Mouse (Mus musculus) CH12.LX (cell line): ENCODE measurements around the gene Myo15.
A peak's percentile ranks its signal among the peaks of the same experiment; 100 is the strongest.

ENCODE experiments used
- BHLHE40 ChIP-seq: IDR thresholded peaks from 2 replicates; pipeline ENCODE4 v1.6.1; 2011; ENCODE audit warnings: mild to moderate bottlenecking, low read depth, low read length, improper control_type of control experiment
- CTCF ChIP-seq, 2 experiments: IDR thresholded peaks in 1 of 2; conservative IDR thresholded peaks in 1 of 2; 2 replicates each; pipeline ENCODE4 v1.5.1; 2011 to 2012; ENCODE audit warnings: low read depth in 2 of 2, low read length in 2 of 2, improper control_type of control experiment in 1 of 2, inconsistent platforms in 1 of 2, mild to moderate bottlenecking in 1 of 2, moderate library complexity in 1 of 2
- MAZ ChIP-seq: IDR thresholded peaks from 2 replicates; pipeline ENCODE4 v1.6.1; 2012; ENCODE audit warnings: low read depth, mild to moderate bottlenecking, inconsistent platforms, low read length, improper control_type of control experiment, moderate library complexity
- NELFE ChIP-seq: IDR thresholded peaks from 2 replicates; pipeline ENCODE4 v1.6.1; 2011; ENCODE audit warnings: low read depth, low read length, improper control_type of control experiment
- USF2 ChIP-seq: conservative IDR thresholded peaks from 2 replicates; pipeline ENCODE4 v1.6.1; 2011; ENCODE audit warnings: low read depth, low read length, improper control_type of control experiment
- ZNF384 ChIP-seq: IDR thresholded peaks from 2 replicates; pipeline ENCODE4 v1.6.1; 2012; ENCODE audit warnings: low read depth, low read length, improper control_type of control experiment, inconsistent platforms

DNA sequence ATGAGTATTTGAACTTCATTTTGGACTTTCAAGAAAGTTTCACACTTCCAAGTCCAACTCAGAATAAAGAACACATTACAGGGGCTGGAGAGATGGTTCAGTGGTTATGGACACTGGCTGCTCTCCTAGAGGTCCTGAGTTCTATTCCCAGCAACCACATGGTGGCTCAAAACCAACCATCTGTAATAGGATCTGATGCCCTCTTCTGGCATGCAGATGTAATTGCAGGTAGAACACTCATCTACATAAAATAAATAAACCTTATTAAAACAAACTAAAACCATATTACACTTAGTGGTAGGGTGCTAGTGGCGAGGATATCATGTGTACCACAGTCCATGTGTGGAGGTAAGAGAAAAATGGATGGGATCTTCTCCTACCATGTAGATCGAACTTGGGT lies 43.4 kb downstream of the Myo15 start:
- TF ChIP-seq CTCF (conservative IDR thresholded peaks at IDR 0.05 in 1 of 2, IDR thresholded peaks at IDR 0.05 in 1 of 2; ENCODE audit: low read depth in 2 of 2, low read length in 2 of 2) (peak; percentile 44 to 62; a peak in 3 of 4 replicates), USF2 (no peak), MAZ (no peak), ZNF384 (no peak), NELFE (no peak), BHLHE40 (no peak)
